Comparison of ENCODE assay signal across 1 mouse cellular context in genomic region chr11:109893894-109894804, GRCm38 (mm10).
A peak's percentile ranks its signal among the peaks of the same experiment; 100 is the strongest.
TF ChIP-seq lines count a peak whose summit lies in the region.

No protein-coding gene starts in this region.

TF ChIP-seq in CH12.LX, 34 proteins besides CTCF, POLR2A, EP300 and RAD21 (continued from another document):
- TF ChIP-seq MAFK (IDR thresholded peaks at IDR 0.05; ENCODE audit: insufficient replicate concordance, low read length) = 0 out of 2 replicates have a peak, but pooled peaks have one; percentile 25
